Mouse (Mus musculus) 3134 (cell line): Measurements from ENCODE around the gene Sult6b2.

ENCODE experiments used
- DNase-seq: peaks from one replicate; pipeline ENCODE4 v3.0.0-alpha.2; 2011; ENCODE audit warnings: low spot score; ENCODE audit not compliant: insufficient read length; ENCODE audit errors: extremely low read depth

Gene Sult6b2

DNA sequence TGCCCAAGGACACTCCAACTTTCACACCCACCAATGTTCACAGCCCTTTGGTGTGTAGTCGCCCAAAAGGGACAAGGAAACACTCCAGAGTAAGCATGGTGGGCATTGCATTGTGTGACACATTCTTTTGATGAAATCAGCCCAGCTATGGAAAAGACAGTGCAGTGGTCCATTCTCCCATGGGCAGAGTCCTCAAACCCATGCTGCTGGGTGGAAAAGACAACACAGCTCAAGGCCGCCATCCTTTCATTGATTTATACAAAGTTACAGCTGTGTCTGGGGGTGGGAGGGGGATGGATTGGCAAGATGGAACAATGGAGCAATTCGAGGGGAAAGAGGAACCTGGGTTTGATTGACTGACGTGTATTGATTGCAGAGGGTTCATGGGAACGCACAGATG is 8.7 kb upstream of the Sult6b2 start:
- DNase-seq, result no peak

DNA sequence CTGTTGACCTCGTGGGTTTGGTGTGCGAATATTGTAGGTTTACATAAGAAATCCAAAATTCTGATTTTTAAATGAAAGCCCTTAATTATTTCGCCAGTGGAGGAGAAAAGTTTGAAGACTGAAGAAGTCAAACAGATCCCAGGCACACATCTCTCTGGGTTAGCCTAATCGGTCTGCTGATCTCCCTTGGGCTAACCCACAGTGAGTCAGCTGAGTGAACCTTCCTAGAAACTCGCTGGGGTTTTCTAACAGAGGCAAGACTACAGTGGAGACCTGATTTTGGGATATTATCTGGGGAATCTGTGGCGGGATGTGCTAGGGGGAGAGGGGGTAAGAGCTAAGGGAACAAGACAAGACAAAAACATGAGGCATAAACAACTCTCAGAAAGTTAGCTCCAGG is 5.9 kb upstream of the Sult6b2 start:
- no peak for DNase-seq

DNA sequence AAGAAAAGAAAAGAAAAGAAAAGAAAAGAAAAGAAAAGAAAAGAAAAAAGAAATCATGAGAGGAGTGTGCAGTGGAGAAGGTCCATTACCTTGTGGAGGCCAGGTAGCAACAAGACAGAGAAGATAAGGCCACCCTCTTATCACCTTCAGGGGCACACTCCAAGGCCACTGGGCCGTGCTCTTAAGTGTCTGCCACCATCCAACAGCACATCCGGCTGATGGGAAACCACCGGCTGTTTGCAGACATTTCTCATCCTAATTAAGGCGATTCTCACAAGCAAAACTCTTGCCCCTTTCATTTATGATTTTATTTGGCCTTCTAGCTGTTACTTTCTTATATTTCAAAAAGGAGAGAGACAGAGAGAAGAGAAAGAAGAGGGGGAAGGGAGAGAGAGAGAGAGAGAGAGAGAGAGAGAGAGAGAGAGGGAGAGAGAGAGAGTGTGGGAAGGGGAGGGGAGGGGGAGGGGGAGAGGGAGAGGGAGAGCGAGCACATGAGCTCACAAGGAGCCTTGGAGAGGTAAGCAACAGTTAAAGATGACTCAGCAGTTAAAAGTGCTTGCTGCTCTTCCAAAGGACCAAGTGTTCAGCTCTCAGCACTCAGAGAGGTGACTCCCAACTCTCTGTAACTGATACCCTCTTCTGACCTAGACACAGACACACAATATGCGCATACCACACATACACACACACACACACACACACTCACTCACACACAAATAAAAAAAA is 5.2 kb upstream of the Sult6b2 start:
- DNase-seq, result no peak

DNA sequence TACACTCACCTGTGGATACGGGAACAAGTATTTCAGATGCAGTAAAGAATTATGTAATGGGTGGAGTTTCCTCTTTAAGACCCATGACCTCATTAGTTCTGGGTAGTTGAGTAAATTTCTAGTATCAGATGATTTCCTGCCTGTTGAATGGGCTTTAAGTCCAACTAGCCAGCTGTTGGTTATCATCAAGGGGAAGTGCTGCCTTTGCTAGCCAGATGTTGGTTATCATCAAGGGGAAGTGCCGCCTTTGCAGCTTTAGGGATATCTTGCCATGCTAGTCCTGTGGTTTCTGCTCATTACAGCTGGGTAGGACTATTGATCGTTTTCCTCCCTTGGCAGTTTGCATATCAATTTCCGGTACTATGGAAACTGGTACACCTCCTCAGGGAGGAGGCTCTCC is 2.0 kb upstream of the Sult6b2 start:
- DNase-seq, result no peak

DNA sequence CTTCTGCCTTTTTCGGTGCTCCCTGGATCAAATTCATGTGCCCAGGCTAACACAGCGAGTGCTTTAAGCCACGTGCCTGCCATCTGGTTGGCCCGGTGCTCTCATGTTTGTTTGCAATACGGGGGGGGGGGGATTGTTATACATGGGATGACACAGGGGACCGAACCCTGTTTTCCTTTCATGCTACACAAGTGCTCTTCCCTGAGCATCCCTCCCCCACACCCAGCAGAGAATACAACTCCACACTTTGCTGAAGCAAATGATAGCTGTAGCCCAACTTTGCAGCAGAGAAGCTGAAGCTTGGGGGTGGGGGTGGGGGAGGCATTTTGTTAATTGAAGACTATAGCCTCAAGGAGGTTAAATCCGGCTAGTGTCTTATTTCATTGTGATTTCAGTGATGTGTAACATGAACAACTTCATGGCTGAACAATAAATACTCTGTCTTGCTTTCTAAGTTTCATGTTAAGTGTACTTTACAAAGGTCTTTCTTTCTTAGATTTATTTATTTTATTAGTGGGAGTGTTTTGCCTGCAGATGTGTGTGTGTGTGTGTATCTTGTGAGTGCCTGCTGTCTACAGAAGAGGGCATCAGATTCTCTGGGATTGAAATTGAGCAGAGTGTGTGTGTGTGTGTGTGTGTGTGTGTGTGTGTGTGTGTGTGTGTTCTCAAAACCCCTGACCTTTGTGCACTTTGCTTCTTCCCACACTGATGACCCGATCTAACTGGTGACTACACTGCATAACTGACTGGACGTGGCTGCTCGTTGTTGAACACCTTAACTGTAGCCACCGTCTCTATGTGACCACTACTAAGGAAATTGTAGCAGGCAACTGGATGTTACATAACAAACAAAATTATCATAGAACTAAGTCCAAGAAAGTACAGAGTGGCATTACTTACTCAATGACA is 1.4 kb downstream of the Sult6b2 start:
- no peak for DNase-seq

DNA sequence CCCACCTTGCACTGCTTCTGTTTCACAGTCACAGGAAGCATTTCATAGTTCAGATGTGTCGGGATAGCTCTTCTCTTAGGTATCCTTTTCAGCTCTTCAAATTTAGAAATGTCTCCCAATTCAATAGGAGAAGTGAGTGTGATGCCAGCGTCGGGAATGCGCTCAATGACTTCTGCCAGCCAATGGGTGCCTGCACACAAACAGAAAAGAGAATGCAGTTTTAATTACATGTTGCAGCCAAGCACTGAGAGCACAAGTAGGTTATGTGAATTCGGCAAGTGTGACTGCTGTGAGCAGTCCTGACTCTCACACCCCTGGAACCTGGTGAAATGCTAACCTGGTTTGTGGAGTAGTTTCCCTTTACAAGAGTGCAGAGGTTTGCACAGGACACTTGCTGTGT is 2.6 kb downstream of the Sult6b2 start:
- DNase-seq, result no peak

DNA sequence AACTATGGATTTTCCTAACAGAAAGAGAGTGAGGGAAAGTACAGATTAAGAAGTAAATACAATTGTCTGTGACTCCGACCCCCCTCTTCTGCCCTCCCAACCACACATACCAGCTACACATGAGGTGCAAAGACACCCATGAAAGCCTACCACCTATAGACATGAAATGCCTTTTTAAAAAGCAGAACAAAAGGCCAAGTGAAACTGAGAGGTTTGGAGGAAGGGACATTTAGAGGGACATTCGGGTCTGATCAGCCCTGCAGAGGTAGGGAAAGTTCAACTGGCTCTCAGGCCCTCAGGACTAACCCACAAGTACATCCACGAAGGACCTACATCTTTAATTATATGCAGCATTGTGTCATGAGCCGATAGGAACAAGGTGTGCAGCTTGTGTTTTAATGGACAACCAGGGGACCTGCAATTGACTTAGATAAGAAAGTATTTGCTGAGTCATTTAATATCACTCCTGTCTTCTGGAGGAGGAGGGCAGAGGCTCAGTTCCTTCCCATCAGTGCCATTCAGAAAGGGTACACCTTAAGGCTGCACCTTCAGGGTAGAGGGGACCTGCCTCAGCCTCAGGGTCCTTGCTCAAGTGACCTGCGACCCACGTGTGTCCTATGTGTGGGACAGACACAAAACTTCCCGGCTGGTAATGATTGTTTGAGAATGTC is 4.5 kb downstream of the Sult6b2 start:
- DNase-seq, result no peak

DNA sequence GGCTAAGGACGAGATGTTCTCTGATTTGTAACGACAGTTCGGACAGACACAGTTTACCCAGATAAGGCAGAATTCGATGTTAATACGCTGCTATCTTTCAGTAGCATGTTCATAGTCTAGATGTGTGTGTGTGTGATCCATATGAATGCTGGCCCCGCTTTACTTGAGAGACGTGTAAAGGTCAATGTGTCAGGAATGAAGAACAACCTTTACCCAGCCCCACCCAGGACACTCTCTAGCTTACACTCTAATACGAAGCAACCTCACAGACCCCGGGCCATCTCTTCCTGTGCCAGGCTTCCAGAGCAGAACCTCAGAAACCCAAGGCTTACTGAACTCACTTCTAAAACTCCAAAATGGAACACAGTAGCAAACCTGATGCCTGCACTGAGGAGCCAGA is 5.5 kb downstream of the Sult6b2 start:
- no peak for DNase-seq

DNA sequence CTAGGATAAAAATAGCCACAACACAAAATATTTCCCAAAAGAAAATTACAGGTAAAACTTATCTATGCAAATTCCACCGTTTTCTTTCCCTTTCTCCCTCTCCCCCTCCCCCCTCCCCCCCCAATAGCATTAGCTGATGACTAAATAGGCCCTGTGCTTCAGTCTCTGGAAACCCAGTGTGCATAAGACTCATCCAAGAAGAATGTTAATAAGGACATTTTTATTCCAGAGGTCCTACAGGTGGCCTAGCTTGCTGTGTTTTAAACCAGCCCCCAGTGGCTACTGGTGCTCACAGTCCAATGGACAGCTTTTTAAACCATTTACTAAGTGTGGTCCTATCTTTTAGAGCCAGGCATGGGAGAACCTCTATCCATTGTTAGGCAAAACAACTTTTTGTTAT is 6.3 kb downstream of the Sult6b2 start:
- no peak for DNase-seq

DNA sequence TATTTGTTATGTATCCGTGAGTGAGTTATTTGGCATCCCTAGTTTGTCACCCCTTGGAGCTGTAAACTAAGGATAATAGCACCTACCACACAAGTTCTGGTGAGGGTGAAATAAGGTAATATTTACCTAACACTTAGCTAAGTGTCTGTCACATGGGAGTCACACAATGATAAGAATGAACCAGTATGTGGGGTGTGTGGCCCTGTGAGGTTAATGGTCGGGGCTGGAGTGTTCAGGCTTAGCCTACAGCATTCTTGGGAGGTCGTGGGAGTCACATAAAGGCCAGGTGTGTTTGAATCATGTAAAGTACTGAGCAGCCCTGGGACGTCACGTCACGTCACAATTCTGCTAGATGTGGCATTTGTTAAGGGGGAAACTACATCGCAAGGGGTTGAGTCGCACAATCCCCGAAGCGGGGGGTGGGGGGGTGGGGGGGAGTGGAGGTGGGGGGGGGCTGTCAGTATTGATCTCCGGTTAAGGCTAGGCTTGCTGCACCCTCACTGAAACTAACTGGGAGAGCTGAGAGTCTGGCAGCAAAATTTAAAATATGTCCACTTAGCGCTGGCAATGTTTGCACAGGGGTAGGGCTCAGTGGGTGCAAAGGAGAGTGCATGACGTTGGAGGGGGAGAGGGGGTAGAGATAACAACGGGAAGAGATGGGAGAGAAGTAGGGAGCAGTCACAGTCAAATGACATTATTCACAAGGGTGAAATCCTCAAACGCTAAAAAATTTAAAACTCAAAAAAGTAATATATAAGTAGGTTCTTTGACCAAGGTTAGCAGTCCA is 8.5 kb downstream of the Sult6b2 start:
- no peak for DNase-seq

DNA sequence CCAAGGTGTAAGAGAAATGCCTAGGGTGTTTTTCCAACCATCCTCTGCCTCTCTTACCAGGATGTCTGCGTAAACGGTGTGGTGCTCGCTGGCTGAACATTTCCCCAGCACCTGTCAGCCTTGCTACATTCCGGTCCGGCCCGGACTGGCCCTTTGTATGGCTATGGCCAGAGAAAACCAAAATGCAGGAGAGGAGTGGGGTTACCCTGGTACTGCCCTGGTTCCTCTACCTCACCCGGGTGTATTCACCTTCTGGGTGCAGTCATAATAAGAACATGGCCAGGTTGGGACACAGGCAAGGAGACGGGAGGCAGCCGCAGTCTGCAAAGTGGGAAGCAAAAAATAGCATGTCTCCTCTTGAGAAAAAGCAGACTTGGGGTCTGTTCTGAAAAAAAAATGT is 9.2 kb downstream of the Sult6b2 start:
- DNase-seq, result no peak

DNA sequence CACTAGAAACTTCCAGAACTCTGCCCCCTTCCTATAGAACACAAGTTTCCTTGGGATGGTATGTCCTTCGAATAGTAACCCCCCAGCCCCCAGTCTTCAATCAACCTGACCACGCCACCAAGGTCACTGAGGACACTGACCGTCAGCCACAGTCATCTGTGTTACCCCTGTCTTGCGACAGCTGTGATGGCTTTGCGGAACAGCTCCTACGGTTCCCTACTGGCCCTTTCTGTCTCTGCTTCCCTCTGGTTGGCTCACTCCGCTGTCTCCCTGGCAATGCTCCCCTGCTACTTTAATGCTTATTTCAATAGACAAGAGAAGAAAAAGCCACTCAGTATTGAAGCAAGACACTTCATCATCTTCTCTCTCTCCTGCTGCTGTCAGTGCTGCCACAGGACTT is 10.8 kb downstream of the Sult6b2 start:
- no peak for DNase-seq

DNA sequence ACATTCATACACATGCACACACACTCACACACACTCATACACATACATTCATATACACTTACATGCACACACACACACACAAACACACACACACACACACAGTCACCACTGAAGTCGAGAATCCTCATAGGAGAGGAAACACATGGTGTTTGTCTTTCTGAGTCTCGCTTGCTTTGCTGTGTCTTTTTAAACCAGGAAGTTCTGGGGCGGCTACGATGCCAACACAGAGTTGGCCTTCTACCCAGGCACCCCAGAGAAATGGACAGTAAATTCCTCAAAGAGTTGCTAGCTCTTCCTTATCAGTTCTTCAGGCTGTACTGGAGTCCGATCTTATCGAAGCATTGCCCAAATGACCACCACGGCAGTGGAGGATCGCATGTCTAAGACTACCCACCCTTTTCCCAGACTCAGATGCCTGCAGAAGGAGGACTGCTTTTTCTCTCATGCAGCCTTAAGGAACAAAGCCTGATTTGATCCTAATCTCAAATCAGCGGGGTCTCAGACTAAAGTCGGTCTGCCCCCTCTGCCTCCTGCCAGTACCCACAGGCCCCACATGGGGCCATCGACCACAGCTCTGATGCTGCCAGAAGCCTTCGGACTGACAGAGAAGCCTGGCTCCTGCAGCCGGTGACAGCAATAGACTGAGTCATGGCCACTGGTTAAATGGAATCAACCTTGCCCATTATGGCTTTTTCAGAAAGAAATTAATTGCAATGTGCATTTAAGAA is 11.9 kb downstream of the Sult6b2 start:
- DNase-seq, result no peak

DNA sequence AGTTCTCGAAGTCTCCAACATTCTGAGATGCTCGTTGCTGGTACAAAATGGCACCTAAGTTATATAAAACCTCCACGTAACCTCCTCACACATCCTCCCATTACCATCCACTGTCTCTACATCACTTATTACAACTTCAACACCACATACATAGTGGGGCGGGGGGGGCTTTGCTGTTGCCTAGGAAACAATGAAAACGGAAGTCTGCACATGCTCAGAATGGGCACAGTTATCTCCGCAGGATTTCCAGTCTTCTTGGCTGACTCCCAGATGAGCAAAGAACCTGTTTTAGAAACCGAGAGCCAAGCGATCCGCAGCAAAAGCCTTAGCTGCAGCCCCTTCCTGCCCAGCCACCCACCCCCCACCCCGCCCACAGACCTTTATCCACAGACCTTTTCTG is 14.6 kb downstream of the Sult6b2 start:
- no peak for DNase-seq

DNA sequence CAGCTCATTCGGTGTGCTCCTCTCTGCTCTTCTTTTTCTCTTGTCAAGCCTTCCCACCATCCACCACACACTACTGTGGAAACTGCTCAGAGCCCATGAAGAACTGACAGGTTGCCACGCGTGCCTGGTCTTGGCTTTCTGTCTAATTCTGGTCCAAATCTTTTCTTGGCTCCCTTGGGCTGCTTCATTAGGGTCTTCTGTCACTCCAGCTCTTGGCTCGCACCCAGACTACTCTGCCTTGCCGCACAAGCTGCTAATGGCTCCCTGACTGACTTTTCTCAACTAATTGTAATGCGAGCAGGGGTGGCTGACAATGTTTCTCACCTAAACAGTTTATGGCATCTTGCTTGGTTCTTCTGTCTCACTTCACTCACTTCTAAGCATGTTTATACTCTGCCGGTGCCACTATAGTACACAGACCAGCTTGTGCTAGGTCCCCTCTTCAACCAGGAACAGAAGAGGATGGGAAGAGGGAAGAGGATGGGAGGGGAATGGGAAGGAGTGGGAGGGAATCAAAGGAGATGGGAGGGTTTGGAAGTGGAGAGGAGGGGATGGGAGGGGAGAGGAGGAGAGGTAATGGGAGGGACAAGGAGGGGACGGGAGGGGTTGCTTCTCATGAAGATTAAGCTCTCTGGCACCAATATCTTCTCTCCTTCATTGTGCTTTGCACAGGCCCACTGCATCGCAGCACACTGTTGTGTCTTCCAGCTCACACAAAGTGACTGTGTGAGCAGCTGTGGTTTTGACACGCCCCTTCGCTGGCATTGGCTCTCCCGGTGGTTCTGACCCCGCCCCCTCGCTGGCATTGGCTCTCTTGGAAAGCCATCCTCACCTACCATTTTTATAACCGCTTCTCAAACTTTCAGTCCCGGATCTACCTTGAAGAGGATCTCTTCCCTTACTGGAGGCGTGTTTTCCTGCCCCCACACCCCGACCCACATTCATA is 16.0 kb downstream of the Sult6b2 start:
- DNase-seq, result peak; percentile 63

DNA sequence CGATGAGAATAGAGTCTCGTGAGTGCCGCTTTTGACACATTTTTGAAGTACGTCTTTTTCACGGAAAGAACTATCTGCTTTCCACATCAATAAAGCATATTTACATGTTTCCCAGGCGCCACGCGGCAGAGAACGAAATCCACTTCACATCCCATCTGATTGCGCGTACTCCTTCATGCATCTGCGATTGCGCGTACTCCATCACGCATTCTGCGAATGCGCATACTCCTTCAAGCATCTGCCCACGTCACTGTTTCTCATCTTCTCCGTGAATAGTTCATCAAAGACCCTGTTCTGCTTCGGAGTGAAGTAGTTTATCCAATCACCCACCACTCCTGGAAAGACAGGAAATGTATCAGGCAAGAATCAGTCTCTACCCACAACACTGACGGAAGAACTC is 18.2 kb downstream of the Sult6b2 start:
- DNase-seq, result no peak

DNA sequence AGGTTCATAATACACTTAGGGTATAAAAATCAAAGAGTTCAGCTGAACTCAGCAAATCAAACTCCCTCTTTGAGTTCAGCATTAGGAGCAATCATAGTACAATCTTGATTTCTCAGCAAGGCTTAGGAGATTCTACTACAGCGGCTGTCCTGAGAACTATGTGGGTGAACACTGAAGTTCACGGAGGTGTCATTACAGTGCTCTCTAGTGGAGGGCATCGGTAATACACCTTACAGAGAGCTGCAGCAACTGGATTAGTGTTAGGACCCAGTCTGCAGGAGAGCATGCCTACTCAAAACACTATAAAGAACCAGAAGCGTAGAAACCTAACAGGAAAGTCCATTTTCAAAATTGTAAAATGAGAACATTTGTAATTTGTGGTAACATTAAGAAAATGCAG is 19.0 kb downstream of the Sult6b2 start:
- no peak for DNase-seq

DNA sequence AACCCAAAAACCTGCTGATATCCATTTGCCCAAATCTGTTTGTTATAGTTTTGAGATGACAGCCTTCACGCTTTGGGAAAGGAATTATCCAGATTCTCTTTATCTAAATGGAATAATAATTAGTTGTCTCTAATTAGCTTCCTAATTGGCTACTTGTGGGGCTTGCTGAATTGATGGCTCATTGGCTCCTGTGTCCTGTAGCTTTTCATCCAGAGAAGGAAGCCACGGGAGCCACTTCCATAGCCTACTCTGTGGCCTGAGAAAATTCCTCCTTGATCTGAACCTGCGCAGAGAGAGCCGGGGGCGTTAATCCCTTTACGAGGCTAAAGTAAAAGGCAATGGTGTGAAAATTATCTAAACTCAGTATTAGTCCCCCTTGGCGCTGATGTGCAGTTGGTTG is 23.0 kb downstream of the Sult6b2 start:
- no peak for DNase-seq

DNA sequence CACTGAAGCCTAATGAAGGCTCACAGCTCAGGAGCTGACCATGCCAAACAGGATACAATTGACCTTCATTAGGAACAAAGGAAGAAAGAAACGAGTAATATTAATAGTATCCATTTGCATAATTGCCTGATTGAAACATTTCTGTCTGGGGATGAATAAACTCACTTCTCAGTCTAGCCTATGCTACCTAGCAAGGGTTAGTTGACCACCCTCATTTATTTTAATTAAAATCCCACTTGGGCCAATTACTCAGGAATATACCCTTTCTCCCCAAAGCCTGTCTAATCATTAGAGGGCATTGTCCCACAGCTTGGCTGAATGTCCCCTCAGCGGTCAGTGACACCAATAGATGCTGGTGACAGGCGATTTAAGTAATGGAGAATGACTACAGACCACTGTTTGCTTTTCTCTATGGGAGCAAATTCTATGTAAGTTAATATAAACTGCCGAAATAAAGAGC is 23.7 kb downstream of the Sult6b2 start:
- no peak for DNase-seq
